Mouse (Mus musculus) B cell, adult 2 months (primary cell): ENCODE results near the gene Ramp1.

ENCODE experiments used
- DNase-seq, 2 experiments: peaks; one replicate each; pipeline ENCODE4 v3.0.0; 2022

Ramp1 gene

DNA sequence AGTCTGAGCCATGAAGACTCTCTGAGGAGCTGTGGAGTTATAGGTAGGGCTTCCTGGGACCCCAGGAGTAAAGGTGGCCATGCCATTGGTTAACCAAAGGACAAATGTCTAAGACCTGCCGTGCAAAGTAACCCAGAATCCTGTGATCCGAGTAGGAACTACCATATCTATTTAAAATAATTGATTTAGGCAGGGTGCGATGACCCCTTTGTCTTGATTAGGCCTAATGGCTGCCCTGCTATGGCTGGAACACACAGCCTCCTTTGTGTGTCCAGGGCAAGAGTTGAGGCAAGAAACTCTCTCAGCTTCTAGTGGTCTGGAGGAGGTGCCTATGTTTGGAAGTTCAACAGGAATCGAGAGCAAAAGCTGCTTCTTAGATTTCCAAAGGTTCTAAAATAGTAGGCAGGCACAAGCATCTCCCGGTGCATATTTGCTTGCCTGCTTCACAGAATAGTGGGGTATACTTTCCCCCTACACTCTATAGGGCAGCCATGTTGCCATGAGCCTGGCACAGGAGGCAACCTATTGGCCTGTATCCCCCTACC, 24.7 kb downstream of the Ramp1 start:
- DNase-seq = no peak

DNA sequence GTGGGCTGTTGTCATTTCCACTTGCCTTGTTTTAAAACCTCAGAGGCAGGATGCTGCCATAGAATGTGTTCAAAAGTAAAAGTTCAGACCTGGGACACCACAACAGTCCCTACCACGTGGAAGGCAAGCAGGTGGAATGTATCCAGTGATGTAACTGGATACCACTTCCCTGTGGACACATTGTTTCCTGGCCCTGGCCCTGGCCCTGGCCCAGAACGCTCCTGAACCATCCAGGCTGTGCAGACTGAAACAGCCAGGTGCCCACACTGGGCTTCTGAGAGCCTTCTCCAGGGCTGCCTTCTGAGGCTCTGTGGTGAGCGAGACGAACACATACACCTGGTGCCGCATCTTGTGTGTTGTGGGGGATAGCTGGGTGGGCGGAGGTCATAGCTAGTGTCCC, 26.0 kb downstream of the Ramp1 start:
- DNase-seq = no peak

- no peak for DNase-seq
Measured at GRCm38 (mm10) chr1:91206336-91206735, 26.7 kb downstream of the Ramp1 start.

- no peak for DNase-seq
Measured at GRCm38 (mm10) chr1:91206873-91207272, 27.3 kb downstream of the Ramp1 start.

GRCm38 (mm10) chr1:91207334-91208074, 27.9 kb downstream of the Ramp1 start:
- DNase-seq = no peak

DNA sequence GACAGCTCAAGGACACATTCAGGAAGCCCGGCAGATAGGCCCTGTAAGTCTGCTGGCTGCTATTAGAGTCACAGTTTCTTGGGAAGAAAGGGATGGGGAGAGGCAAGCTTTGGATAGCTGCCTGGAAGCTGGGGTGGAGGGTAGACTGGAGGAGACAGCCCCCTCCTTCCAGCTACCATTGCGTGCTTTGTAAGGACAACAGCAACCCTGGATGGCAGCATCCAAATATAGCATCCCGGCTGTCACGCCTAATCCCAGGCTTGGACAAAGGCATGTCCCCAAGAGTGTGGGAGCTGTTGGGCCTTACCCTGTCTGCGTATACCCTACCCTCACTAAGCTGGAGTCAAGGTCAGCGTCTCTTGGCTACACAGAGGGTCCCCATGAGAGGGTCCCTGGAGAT, 29.7 kb downstream of the Ramp1 start:
- no peak for DNase-seq

GRCm38 (mm10) chr1:91209785-91210184, 30.2 kb downstream of the Ramp1 start:
- DNase-seq = no peak

GRCm38 (mm10) chr1:91211099-91211498, 31.5 kb downstream of the Ramp1 start:
- DNase-seq = peak; percentile 63 to 68

- no peak for DNase-seq
Measured at GRCm38 (mm10) chr1:91211591-91212008, 32.0 kb downstream of the Ramp1 start.

DNA sequence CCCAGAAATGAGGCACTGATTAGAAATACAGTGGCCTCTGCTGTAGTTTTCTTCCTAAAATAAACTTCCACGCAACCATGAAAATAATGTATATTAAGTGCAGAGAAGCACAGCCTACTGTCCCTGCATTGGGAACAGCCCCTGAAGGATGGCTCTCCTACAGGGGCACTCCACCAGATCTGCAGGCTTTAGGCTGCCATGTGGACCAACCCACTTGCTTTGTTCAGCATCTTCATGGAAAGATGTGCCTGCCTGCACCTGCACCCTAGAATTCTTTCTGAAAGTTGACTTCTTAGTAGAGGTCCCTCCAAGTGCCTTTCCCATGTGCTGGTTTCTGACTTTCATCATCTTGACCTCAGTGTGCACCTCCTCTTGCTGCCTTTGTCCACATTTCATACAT, 35.6 kb downstream of the Ramp1 start:
- no peak for DNase-seq

DNA sequence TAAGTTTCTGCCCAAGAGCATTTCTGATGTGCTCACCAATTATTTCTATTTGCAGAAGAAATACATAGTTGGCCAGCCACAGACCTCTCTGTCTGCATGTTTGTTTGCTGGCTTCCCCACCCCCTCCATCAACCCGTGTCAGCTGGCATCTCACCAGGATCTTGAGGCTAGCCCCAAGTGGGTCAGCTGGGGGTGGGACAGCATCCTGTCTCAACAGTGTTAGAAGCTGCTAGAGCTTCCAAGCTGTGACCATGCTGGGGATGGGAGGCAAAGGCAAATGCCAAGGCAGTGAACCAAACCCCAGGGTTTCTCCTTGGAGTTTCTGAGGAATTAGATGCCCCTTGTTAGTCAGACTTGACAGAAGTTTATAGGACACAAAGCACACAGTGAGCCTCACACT, 36.4 kb downstream of the Ramp1 start:
- peak in 1 of 2 experiments; percentile 16 for DNase-seq

- peak; percentile 73 to 78 for DNase-seq
Measured at GRCm38 (mm10) chr1:91216504-91217267, 37.1 kb downstream of the Ramp1 start.

GRCm38 (mm10) chr1:91219641-91220321, 40.2 kb downstream of the Ramp1 start:
- no peak for DNase-seq

- peak; percentile 64 to 70 for DNase-seq
Measured at GRCm38 (mm10) chr1:91220322-91220672, 40.7 kb downstream of the Ramp1 start.

DNA sequence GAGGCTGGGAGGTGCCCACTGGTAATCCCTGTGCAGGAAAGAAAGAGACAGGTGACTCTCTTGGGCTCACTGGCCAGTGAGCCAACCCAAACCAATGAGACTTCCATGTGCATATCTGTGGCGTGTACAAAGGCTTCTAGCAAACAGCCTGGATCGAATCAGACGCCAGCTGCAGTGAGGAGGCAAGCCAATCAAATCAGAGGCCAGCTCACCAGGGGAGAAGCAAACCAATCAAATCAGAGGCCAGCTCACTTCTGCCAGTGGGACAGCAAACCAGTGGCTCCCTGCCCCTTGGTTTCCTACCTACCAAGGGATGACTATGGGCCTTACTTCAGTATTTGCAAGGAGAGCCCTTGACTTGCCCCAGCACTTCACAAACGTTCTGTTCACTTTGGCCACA, 46.9 kb downstream of the Ramp1 start:
- no peak for DNase-seq

DNA sequence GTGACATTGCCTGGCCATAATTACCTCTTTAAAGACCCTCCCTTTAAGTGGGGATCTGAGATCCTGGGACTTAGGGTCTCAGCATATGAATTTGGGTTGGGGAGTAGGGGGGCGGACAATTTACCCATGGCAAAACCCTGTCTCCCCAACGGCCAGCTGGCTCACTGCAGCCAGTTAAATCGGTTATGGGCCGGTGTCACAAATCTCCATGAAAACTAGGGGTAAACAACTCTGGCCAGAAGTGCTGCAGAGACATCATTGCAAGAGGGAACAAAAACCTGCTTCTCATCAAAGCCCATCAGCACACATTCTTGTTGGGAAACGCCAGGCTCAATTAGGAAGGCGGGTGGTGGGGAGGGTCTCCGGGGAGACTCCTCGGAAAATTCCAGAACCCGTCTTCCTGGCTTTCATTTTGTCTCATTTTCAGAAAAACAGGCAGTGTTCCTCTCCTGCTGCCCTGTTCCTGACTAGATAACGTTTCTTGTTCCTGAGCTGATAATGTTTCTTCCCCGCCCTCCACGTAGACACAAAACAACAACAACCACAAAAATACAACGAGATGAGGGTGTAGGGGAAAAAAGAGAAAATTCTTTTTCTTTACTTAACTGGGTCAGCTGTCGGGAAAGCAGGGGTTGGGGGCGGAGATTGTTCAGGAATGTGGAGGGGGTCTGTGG, 47.9 kb downstream of the Ramp1 start:
- no peak for DNase-seq

DNA sequence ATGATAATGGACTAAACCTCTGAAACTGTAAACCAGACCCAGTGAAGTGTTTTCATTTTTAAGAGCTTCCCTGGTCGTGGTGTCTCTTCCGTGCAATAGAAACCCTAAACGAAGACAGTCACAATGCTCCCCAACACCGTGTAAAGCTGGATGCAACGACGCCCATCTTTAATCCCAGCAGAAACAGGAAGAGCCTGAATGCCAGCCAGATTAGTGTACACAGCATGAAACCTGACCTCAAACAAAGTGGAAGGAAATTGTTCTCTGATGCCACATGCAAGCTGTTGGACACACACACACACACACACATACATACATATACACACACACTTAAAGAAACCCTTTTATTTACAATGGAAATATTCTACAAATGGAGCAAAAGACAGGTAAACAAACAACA, 51.5 kb downstream of the Ramp1 start:
- DNase-seq = no peak

GRCm38 (mm10) chr1:91231896-91232295, 52.3 kb downstream of the Ramp1 start:
- no peak for DNase-seq

GRCm38 (mm10) chr1:91235395-91235794, 55.8 kb downstream of the Ramp1 start:
- peak in 1 of 2 experiments; percentile 14 for DNase-seq

DNA sequence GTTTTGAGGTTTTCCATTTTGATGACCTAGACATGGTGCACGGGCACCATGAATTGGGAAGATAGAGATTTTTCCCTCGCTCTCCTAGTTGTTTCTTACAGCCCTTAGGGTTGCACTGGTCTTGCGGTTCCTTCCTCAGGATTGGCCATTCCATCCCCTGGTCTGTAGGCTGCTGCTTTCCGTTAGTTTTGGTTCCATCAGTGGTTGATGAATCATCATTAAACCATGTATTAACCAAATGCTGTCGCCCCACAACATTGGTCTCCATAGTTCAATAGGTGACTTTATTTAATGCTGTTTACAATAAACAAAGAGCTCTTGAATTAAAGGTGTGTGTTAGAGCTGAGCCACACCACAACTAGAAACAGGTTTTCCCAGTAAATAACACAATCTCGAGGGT, 58.1 kb downstream of the Ramp1 start:
- DNase-seq = no peak

- peak; percentile 73 to 78 for DNase-seq
Measured at GRCm38 (mm10) chr1:91239112-91239511, 59.5 kb downstream of the Ramp1 start.

- DNase-seq = no peak
Measured at GRCm38 (mm10) chr1:91239800-91240199, 60.2 kb downstream of the Ramp1 start.

DNA sequence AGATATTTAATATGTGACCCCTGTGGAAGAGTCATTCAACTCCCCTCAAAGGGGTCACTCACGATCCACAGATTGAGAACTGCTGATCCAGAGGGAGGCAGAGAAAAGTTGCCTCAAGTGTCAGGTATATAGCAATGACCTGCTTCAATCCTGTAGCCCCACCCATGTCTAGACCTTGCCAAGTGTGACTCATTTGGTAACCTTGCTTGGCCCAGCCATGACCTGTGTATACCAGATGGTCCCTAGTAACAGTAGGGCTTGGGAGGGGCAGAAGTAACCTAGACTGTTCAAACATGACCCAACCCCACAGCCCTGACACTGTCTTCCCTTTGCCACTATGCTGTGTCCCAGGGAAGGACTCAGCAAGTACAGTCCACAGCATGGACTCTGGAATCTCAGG, 61.1 kb downstream of the Ramp1 start:
- no peak for DNase-seq
